Mouse (Mus musculus) adrenal gland, adult 8-10 months (tissue): ENCODE measurements around the gene Rln3. TPM values are rescaled to one million over a fixed set of nuclear protein-coding genes. Genes with fewer than 3 reads are reported as not detected.

Experiments used
- DNase-seq: peaks from one replicate; pipeline ENCODE4 v3.0.0; 2022
- total RNA-seq, 4 experiments: library from RNA; stranded (reverse); gene quantifications; 2 replicates each; pipeline ENCODE4 v1.2.4; 2022

The Rln3 gene
- total RNA-seq: not detected

DNA sequence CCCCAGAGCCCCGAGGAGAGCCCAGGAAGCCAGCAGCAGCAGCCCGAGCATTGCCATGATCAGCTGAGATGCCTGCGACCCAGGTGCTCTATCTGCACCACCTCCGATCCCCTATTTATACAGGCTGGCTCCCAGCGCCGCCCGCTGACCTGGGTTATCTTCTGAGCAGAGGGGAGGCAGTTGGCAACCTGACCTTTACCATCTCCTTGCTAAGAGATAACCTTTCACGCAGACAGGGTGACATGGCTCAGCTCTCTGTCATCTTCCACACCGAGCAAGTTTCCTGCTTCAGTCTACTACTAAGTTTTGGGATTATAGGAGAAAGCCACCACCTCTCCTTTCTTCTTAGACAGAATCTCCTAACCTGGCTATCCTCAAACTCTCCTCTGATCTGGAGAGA lies at the start of gene Rln3:
Gene Rln3, minus strand, starts transcription at position 101 of the 400 bp plus-strand sequence.
- no peak for DNase-seq

DNA sequence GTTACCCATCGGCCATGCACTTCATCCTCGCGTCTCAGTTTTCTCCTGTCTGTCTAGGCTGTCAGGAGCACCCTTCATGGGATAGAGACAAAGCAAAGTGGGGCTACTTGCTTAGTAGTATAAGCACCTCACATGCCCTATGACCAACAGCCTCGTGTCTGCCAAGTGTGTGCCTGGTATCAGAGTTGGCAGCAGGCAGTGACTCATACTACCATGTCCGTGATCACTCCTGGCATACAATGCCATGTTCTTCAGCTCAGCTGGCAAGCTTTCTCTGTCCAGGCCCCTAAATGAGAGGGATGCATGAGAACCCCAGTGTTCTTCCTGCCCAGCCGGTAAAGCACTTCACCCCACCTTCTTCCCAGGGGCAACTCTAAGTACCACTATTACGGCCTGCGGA lies 45.8 kb upstream of the Rln3 start:
- DNase-seq: peak; percentile 73

DNA sequence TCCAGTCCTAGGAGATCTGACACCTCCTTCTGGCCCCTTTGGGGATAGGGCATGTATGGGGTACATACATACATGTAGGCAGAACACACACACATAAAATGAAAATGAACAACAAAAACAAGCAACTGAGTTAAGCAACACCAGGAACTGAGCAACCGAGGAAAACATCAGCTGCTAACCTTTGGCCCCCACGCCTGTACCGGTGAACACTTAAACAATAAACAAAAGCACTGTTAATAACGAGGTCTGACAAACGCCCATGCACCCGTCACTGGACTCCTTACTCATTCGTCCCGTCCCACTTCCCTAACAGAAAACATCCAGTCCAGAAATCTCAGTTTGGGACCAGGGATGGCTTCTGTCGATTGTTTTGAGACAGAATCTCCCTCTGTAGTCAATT lies 44.5 kb upstream of the Rln3 start:
- no peak for DNase-seq

DNA sequence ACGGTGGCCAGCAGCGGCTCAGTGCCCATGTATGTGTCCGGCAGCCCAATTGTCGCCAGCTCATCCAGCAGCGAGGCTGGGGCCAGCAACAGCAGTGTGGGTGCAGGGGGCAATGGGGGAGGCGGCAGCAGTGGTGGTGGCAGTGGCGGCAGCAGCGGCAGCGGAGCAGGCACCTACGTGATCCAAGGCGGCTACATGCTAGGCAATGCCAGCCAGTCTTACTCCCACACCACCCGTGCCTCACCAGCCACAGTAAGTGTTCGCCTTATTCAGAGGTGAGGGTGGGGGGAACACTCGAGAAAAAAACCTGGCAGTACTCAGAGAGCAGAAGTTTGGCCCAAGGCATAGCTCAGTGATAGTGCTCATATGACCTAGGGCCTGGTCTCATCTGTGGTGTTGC lies 43.0 kb upstream of the Rln3 start:
- DNase-seq: no peak

DNA sequence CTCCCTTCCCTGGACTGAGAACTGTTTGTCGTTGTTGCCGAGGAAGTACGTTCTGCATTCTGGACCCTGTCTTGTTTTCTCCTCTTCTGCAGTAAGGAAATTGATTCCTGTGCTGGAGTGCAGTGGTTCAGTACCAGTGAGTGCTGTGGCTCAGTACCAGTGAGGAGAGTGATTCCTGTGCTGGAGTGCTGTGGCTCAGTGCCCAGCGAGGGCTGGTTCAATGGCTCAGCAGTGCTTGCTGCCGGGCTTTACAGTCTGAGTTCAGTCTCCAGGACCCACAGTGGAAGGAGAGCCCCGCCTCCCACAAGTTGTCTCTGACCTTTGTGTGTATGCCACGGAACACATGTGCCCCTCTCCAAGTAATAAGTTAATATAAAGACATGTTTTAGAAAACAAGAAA lies 42.4 kb upstream of the Rln3 start:
- DNase-seq: no peak

DNA sequence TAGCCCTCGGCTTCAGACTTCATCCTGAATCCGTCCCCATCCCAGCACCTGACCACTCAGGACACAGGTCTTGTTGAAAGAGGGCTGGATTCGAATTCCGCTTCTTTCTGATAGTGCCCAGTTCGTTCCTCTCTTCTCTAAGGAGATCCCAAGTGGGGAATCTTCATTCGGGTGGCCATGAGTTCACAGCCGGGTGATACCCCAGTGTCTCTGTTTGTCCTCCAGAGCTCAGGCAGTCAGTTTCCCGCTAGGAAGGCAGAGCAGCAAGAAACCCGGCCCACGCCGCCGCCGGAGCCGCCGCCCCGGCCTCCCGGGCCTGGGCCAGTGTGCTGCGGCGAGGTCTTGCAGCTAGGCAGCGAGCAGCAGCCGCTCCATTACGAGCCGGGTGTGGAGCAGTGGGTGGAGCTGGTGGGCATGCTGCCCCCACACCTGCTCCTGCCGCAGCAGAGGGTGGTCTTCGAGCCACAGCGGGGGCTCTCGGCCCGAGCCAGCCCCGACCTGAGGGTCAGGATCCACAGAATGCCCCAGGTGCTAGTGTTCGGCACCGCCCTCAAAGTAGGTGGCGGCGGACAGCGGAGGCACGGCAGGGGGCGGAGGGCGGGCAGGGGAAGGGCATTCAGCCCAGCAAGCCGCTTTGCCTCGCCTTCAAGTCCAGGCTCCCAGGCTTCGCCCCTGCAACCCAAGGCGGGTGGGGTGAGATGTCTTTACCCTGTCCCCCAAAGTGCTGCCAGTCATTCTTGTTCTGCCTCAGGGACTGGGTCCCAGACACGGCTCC lies 39.7 kb upstream of the Rln3 start:
- DNase-seq: no peak

DNA sequence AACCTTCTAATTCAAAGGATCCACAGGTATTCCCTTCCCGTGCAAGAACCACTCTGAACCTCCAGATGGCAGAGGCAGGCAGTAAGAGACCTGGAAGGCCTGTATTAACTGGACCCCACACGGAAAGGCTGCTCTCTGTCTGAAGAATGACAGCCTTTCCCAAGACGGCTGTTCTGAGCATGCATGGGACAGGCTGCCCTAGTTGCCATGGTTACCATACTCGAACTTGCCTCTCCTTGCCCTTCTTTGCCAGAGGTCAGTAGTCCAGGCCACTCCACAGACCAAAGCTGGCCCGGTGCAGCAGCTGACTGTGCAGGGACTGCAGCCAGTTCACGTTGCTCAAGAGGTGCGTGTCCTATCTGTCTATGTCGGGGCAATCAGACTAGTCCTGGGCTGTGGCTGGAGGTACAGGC lies 39.0 kb upstream of the Rln3 start:
- DNase-seq: peak; percentile 60

DNA sequence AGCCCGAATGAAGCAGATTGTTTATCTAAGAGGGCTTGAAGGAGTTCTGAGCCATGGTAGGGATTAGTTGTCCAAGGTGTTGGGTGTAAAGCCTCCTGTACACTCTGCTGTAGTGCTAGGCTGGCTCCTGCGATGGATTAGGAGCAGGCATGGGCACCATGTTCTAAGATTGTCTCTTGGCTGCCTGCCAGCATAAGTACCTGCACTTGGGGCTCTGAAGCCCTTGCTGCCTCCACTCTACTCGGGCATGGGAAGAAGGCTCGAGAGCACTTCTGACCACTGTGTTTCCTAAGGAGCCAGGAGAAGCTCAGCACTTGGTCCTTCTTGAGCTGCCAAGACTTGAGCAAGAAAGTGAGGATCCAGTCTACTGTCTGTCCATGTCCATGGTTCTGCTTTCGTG lies 34.4 kb upstream of the Rln3 start:
- no peak for DNase-seq

DNA sequence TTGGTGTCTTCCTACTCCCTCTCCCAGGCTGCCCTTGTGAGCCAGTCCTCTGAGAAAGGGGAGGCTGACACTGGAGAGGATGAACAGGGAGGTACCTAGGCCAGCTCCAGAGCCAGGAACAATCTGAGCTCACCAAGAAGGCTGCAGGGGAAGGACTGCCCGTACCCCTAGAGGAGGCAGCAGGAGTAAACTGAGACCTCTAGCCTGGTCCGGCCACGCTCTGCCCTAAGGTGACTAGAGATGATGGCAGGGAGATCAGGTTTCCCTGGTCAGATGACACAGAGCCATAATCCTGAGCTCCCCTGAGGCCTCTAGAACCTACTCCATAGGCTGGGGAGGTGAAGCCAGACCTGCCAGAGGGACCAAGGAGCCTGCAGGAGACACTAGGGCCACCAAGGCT lies 32.0 kb upstream of the Rln3 start:
- no peak for DNase-seq

DNA sequence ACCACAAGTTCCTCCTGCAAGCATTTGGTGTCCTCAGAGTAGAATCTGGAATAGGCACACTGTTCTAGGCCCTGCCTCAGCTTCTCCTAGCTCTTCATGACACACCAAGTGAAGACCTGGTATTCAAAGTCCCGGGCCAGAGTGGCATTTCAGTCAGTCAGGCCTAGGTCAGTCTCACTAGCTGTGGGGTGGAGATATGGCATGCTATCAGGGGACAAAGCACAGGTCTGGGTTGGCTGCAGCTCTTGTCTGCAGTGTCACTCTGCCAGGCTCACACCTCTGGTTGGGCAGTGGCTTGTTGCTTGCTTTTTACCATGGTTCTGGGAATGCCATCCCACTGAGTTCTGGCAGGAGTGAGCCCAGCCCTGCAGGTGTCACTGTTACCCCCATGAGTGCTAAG lies 31.6 kb upstream of the Rln3 start:
- DNase-seq: no peak

DNA sequence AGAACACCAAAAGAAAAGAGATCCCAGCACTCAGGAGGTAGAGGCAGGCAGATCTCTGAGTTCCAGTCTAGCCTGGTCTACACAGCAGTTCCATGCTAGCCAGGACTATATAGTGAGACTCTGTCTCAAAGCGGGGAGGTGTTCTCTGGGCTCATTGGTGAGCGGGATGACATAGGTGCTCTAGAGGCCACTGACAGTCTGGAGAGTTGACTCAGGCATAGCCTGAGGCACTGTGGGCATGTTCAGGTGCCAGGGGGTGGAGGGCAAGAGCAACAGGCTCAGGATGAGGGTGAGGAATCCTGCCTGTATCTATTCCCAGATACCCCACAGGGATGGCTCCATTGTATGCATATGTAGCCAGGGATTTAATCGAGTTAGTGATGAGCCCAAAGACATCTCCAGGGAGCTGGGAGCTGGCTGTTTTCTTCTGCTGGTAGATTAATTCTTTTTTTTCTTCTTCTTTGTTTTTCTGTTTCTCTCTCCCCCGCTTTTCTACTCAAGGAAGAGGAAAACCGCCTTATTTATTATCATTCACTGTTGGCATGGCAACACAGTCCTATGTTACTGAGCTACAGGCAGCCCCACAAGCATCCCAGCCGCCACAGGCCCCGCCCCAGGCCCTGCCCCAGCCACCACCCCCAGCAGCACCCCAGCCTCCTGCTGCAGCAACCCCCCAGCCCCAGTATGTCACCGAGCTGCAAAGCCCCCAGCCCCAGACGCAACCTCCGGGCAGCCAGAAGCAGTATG lies 28.6 kb upstream of the Rln3 start:
- no peak for DNase-seq

DNA sequence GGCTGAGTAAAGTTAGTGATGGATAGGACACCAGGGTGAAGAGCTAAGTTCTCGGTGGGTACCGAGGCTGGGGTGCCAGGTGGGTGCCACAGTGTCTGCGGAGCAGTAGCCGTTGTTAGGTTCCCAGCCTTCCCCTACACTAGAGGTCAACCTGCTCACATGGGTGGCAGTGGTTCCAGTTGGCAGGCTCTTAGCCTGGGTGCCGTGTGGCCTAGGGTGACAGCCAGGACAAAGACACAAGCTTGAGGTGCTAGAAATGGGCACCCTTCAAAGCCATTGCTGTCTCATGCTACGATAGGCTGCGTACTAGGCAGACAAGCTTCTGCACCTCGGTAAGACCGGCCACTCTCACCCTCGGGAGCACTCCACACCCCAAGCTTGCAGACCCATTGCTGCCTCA lies 27.5 kb upstream of the Rln3 start:
- no peak for DNase-seq

DNA sequence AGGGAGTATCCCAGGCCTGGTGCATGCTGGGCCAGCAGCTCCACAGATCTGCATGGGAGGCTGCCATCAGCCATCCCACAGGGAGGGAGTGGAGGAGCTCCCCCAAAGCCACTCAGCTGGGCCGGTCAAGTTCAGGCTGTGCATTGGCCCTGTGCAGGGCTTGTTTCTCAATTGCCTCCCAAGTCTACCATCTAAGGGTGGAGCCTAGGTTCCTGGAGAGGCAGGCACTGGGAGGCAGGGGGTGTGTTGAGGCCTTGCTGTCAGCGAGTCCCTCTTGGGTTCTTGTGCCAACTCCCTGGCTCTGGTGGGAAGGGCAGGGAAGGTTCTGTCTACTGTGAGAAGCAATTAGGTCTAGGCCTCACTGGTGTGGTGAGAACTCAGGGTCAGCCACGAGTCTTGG lies 27.1 kb upstream of the Rln3 start:
- no peak for DNase-seq

DNA sequence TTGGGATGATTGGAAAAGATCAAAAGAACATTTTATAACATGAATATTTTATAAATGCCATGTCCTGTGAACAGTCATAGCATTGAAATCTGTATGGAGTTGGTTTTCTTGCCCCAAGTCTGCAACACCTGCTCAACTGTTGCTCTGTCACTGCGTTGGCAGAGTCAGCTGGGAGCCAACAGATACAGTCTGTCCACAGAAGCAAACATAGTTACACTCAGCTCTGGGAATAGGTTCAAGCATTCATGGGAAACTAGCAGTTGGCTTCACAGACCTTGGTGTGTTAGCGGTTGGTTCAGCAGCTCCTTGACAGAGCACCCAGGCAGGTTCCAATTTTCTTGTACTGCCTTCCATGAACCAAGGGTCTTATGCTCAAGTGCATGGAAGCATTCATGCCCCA lies 25.9 kb upstream of the Rln3 start:
- no peak for DNase-seq

DNA sequence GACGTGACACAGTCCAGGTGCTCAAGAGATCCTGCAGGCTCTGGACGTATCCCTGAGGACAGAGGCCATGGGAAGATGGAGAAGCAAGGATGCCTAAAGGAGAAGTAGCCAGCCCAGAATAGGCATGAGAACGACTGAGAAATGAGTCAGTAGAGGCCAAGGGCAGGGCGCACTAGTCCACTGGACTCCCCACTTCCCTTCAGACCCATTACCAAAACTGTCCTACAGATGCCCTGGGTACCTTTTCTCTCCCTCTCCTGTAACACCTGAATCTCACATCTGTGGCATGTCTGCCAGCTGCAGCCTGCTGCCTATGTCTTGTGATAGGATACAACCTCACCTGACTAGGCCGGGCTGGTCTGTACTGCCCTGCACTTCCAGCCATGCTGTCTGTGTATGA lies 25.4 kb upstream of the Rln3 start:
- no peak for DNase-seq

DNA sequence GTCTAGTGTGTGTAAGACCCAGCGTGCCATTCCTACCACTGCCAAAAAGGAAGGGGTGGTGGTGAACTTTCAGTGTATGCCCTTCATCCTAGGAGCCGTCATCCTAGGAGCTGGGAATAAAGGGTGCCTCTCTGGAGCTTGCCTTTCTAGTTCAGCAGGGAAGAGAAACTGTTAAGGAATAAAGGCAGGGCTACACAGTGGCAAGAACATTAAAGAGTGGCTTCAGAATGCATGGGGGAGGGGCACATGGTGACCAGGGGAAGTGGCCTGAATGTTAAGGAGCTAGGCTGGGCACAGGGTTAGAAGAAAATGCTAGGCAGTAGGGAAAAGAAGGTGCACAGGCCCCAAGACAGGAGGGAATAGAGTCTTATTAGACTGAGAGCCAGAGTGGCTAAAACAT lies 24.9 kb upstream of the Rln3 start:
- DNase-seq: no peak

DNA sequence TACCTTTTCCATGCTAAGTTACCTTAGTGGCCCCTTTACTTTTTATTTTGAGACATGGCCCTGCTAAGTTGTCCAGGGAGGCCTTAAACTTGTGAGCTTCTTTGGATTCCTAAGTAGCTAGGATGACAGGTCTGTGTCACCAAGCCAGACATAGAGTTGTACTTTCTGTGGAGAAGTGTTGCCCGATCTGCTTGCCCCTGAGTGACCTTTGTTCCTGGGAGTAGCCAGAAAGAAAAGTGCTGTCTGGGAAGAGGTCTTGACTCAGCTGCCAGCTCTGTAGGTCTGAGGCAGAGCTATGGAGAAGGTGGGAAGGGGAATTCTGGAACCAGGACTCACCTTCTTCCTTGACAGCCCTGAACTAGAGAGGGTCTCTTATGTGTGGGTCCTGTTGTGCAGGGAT lies 24.4 kb upstream of the Rln3 start:
- no peak for DNase-seq

DNA sequence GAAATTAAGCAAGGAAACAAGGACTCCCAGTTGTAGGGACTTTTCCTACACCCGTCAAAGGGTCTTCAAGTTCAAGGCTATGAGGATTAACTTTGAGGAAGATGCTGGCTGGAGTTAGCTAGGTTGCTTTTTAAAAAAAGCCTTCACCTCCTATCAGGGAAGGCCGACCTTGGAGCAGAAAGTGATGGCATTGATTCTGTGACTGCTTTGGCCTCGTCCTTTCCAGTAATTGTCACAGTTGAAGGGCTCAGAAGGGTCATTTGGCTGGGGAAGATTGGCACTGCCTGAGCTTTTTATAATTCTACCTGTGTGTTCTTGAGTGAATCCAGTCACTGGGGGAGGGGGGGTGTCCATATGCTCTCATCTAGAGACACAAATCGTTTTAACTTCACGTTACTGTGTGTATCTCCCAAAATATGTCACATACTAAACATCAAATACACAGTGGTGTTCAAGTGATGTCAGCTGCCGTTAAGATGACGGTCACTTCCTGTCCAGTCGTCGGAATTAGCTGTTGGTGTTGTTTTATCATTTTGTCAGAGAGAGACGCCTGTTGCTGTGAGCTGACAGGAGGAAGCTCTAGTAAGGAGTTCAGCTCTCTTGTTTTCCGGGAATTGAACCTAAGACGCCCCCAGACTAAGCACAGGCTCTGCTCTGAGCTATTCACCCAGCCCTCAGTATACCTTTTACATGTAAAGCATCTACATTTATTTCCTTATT lies 23.7 kb upstream of the Rln3 start:
- peak; percentile 68 for DNase-seq

DNA sequence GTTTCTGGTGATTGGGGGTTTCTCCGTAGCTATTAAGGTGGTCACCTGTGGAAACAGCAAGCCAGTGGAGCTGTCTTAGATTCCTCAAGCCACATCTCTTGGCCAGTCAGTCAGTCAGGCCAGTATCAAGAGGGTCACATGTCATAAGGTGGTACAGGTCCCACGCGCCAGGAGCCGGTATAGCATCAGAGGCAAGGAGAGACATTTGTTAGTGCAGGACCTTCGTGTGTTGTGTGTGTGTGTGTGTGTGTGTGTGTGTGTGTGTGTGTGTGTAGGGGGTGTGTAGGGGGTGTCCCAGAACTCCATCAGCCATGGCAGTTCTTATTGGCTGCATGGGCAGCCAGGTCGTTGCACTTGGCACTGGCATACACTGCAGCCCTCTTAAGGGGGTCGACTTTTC lies 23.1 kb upstream of the Rln3 start:
- no peak for DNase-seq

DNA sequence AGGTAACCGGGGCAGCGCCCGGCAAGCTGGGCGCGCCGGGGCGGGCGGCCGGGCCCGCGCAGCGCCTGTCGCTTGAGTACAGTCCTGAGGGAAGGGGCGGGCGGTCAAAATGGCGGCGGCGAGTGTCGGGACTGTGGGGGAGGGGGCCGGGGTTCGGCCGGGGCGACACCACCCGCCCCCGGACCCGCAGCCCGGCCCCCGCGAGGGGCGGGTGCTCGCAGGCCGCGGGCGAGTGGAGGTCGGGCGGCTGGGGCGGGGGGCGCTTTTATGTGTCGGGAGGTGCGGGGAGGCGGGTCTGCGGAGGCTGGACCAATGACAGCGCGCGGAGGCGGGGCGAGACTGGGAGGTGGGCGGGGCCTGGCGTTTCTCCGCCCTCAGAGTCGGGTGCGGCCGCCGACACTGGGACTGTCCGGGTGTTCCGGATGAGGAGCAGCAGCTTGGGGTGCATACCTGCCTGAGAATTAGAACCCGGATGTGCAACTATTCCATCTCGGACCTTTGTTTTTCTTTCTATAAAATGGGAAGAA lies 22.3 kb upstream of the Rln3 start:
- DNase-seq: peak; percentile 91

DNA sequence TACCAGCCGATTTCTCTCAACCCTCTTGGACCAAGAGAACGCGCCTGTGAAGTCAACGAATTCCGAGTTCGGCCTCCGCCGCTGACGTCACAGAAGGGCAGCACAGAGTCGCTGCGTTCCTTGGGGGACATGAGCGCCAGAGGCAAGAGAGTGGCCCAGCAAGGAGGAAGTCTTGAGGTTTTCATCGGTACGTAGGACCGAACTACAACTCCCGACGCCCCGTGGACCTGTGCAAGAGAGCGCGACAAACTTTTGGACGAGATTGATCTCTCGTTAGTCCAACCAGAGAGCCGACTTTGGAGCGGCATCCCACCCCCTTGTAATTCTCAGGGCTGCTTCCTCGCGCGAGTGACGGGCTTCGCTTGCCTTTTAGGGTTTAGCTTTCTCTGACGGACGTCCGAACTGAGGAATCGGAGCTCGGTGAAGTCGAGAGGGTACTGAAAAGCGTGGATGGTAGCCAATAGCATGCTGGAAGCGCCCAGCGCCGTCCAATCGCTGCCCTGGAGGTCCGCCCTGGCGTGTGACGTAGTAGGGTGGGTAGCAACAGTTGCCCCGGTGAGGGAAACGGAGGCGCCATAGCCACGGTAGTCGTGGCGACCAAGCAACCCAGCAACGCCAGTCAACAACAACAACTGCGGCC lies 21.6 kb upstream of the Rln3 start, which contains the start of gene Rfx1:
Gene Rfx1, plus strand, starts transcription at position 544 of the 640 bp plus-strand sequence.
- peak; percentile 100 for DNase-seq

DNA sequence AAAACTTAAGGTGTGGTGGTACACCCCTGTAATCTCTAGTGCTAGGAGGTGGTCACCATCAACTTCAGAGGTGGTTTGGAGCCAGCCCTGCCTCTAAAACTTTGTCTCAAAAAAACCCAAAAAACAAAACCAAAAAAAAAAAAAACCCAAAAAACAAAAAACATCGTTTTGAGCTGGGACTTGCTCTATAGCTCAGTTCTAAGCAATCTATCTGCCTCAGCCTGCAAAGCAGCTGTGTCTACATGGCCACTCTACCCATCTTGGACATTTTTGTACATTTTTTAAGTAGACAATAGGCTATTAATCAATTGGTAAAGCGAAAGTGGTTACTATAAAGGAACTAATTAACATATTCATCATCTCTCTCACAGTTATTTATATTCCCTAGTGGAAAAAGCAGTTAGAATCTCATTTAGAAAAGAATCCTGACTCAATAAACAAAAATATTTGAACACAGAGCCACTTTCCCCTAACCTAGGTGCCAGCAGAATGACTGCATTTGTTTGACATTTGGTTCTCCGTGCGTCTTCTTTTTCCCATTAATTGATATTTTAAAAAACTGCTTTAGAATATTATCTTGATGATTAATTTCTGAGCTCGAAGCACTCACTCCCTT lies 20.8 kb upstream of the Rln3 start:
- DNase-seq: no peak
